In the genomic region with DNA sequence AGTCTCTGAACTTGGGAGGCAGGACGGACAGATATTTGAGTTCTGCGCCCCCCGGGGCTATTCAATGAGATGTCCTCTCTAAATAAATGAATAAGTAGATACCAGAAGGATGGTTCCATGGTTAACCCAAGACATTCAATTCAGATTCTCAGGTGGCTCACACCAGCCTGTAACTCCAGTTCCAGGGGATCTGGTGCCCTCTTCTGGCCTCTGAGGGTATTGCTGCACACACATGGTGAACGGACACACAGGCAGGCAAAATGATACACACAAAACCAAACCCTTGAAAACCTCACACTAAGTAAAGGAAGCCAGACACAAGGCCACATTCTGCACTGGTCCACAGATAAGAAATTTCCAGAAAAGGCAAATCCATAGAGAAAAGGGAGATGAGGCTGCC, we compare ENCODE assay signal across 9 mouse cellular contexts. TPM values are rescaled to one million over a fixed set of nuclear protein-coding genes. Genes with fewer than 3 reads are reported as not detected.
A peak's percentile ranks its signal among the peaks of the same experiment; 100 is the strongest.
DNase-seq lines count a peak whose midpoint lies in the region; ATAC-seq and TF ChIP-seq lines count a peak whose summit lies in the region.
"Had no signal": no experiment of that assay in that cellular context is flagged by ENCODE, and none has a peak within 500 bp of the region (broad histone marks: within the 10 kb centered on the region; RNA-seq: fewer than 3 reads in every experiment).

No protein-coding gene starts in this region.

- no peak overlapping the region for H3K4me2 ChIP-seq in neural tube, embryonic 11.5 days (ENCODE audit: low read depth)
- H3K4me2 ChIP-seq: hindbrain, embryonic 15.5 days had no signal

- TF ChIP-seq POLR2A in testis, adult 2 months (IDR thresholded peaks at IDR 0.05; ENCODE audit: control insufficient read depth, low read depth, low read length) = no peak
- TF ChIP-seq POLR2A in cerebellum, adult 2 months (IDR thresholded peaks at IDR 0.05; ENCODE audit: borderline replicate concordance, insufficient read depth, low read length) = no peak

- H3K4me1 ChIP-seq in testis, adult 2 months (ENCODE audit: control insufficient read depth, insufficient read depth, low read length) = no peaks in the 10 kb centered on the region
- H3K4me1 ChIP-seq in cerebellum, adult 2 months (ENCODE audit: control insufficient read depth, insufficient read depth, low read length) = peaks cover 3% of the 10 kb centered on the region; the same call in 1 of the 2 replicates
- no peaks in the 10 kb centered on the region for H3K4me1 ChIP-seq in neural tube, embryonic 11.5 days (ENCODE audit: control insufficient read depth, insufficient read depth, low read length)
- H3K4me1 ChIP-seq: hindbrain, embryonic 15.5 days had no signal

- H3K27ac ChIP-seq in testis, adult 2 months (ENCODE audit: control insufficient read depth, insufficient read depth, low read depth, low read length) = no peak overlapping the region
- H3K27ac ChIP-seq in cerebellum, adult 2 months (ENCODE audit: insufficient read depth, low read length) = no peak overlapping the region
- H3K27ac ChIP-seq in neural tube, embryonic 11.5 days (ENCODE audit: low read depth, low read length) = no peak overlapping the region
- H3K27ac ChIP-seq: hindbrain, embryonic 15.5 days had no signal

- no peak overlapping the region for H3K4me3 ChIP-seq in testis, adult 2 months (ENCODE audit: control insufficient read depth, low read depth, low read length)
- H3K4me3 ChIP-seq in cerebellum, adult 2 months (replicated peaks; ENCODE audit: insufficient read depth, low read depth, low read length) = no peak overlapping the region
- H3K4me3 ChIP-seq in neural tube, embryonic 11.5 days (ENCODE audit: low read depth, low read length) = no peak overlapping the region
- H3K4me3 ChIP-seq: hindbrain, embryonic 15.5 days had no signal

- H3K9me3 ChIP-seq in neural tube, embryonic 11.5 days (ENCODE audit: control insufficient read depth, low read length) = no peaks in the 10 kb centered on the region
- H3K9me3 ChIP-seq: hindbrain, embryonic 15.5 days had no signal

- H3K36me3 ChIP-seq in testis, adult 2 months (ENCODE audit: control insufficient read depth, insufficient read depth, low read length) = no peaks in the 10 kb centered on the region
- peaks cover 18% of the 10 kb centered on the region for H3K36me3 ChIP-seq in neural tube, embryonic 11.5 days (ENCODE audit: control insufficient read depth, insufficient read depth, low read length)

- 90% methylated on average over 4 of the region's 4 CpGs for WGBS in cerebellum, adult 2 months
- 90% methylated on average over 4 of the region's 4 CpGs for WGBS in neural tube, embryonic 11.5 days

- no peak for ATAC-seq in neural tube, embryonic 11.5 days (ENCODE audit: insufficient read depth, low FRiP score, low TSS enrichment)
- ATAC-seq in inflammation-experienced regulatory T-cells, adult 6 months = no peak

- intact Hi-C loops in gastrocnemius, postnatal 14 days (cut with DNase I; ENCODE audit: low total_unique reads) = no loop called here

- no peak overlapping the region for H3K9ac ChIP-seq in neural tube, embryonic 11.5 days (ENCODE audit: low read length)
- H3K9ac ChIP-seq: hindbrain, embryonic 15.5 days had no signal

- H3K27me3 ChIP-seq in testis, adult 2 months (ENCODE audit: control insufficient read depth, insufficient read depth, low read length) = no peaks in the 10 kb centered on the region
- H3K27me3 ChIP-seq in cerebellum, adult 2 months (ENCODE audit: control insufficient read depth, insufficient read depth, low read length) = no peaks in the 10 kb centered on the region
- no peaks in the 10 kb centered on the region; the same call in 1 of the 2 replicates for H3K27me3 ChIP-seq in neural tube, embryonic 11.5 days (ENCODE audit: control insufficient read depth, insufficient read depth, low read length)
- H3K27me3 ChIP-seq: hindbrain, embryonic 15.5 days had no signal

- peak; percentile 67; the same call in 1 of the 2 replicates for TF ChIP-seq CTCF in testis, adult 2 months (IDR thresholded peaks at IDR 0.05; ENCODE audit: control insufficient read depth, insufficient read depth, insufficient replicate concordance, low read depth, low read length)
- TF ChIP-seq CTCF in cerebellum, adult 2 months (IDR thresholded peaks at IDR 0.05; ENCODE audit: borderline replicate concordance, insufficient read depth, low read depth, low read length) = peak; percentile 73

- peak; percentile 45 for DNase-seq in gastrocnemius, postnatal 10 days
- no peak for DNase-seq in gastrocnemius, postnatal 14 days
- no peak for DNase-seq in testis, postnatal 14 days (ENCODE audit: low spot score)
- peak; percentile 37 to 66 for DNase-seq in cerebellum, adult 2 months
- DNase-seq in kidney, postnatal 4 days = peak; percentile 81
- peak; percentile 27 for DNase-seq in neural tube, embryonic 11.5 days (ENCODE audit: low spot score)

RNA-seq across cellular contexts. Expression of a gene that starts 6.3 kb away (rescaled TPM):
- under 1 TPM; 0.66 to 0.75 TPM for total RNA-seq in gastrocnemius, postnatal 10 days (2021)
- total RNA-seq in gastrocnemius, postnatal 14 days (2021) = under 1 TPM; 0.33 to 0.44 TPM
- polyA plus RNA-seq in testis, adult 2 months (2012; rRNA removed) = 0.13 TPM in 1 of 2 replicates, not detected in the other
- 2.0 TPM in 2 replicates for polyA plus RNA-seq in cerebellum, adult 2 months (2012; rRNA removed)
- not detected in 2 replicates for polyA plus RNA-seq in neural tube, embryonic 11.5 days (2014; fragmentation: Nextera tagmentation; extraction: Ambion mirVana)
- not detected for polyA plus RNA-seq in inflammation-experienced regulatory T-cells, adult 6 months (2017; shearing (Covaris generic))

RNA-seq across cellular contexts. Expression of a gene that starts 15.5 kb away (rescaled TPM):
- total RNA-seq in gastrocnemius, postnatal 10 days (2021) = 10 to 100 TPM; 10.6 to 11.6 TPM
- 1 to 10 TPM; 8.3 to 9.4 TPM for total RNA-seq in gastrocnemius, postnatal 14 days (2021)
- polyA plus RNA-seq in testis, adult 2 months (2012; rRNA removed) = 19.6 and 21.2 TPM in 2 replicates
- 17.0 and 17.8 TPM in 2 replicates for polyA plus RNA-seq in cerebellum, adult 2 months (2012; rRNA removed)
- 56.5 and 57.3 TPM in 2 replicates for polyA plus RNA-seq in neural tube, embryonic 11.5 days (2014; fragmentation: Nextera tagmentation; extraction: Ambion mirVana)
- polyA plus RNA-seq in inflammation-experienced regulatory T-cells, adult 6 months (2017; shearing (Covaris generic)) = 1 to 10 TPM; 5.4 to 6.2 (median 5.6) TPM

RNA-seq across cellular contexts. Expression of a gene that starts 29.4 kb away (rescaled TPM):
- total RNA-seq in gastrocnemius, postnatal 10 days (2021) = 10 to 100 TPM; 35.0 to 37.5 TPM
- 10 to 100 TPM; 31.6 to 33.8 TPM for total RNA-seq in gastrocnemius, postnatal 14 days (2021)
- polyA plus RNA-seq in testis, adult 2 months (2012; rRNA removed) = 390 and 402 TPM in 2 replicates
- 68.3 and 69.7 TPM in 2 replicates for polyA plus RNA-seq in cerebellum, adult 2 months (2012; rRNA removed)
- 69.3 and 73.3 TPM in 2 replicates for polyA plus RNA-seq in neural tube, embryonic 11.5 days (2014; fragmentation: Nextera tagmentation; extraction: Ambion mirVana)
- 10 to 100 TPM; 52.1 to 67.4 (median 67.2) TPM for polyA plus RNA-seq in inflammation-experienced regulatory T-cells, adult 6 months (2017; shearing (Covaris generic))

RNA-seq across cellular contexts. Expression of a gene that starts 29.9 kb away (rescaled TPM):
- 1 to 10 TPM; 4.4 to 4.5 TPM for total RNA-seq in gastrocnemius, postnatal 10 days (2021)
- 1 to 10 TPM; 2.8 to 3.5 TPM for total RNA-seq in gastrocnemius, postnatal 14 days (2021)
- polyA plus RNA-seq in testis, adult 2 months (2012; rRNA removed) = 2.0 and 2.2 TPM in 2 replicates
- polyA plus RNA-seq in cerebellum, adult 2 months (2012; rRNA removed) = 14.1 and 14.7 TPM in 2 replicates
- polyA plus RNA-seq in neural tube, embryonic 11.5 days (2014; fragmentation: Nextera tagmentation; extraction: Ambion mirVana) = 4.1 and 4.8 TPM in 2 replicates
- polyA plus RNA-seq in inflammation-experienced regulatory T-cells, adult 6 months (2017; shearing (Covaris generic)) = under 1 TPM; 0.16 to 0.40 (median 0.34) TPM

RNA-seq across cellular contexts. Expression of a gene that starts 57.5 kb away (rescaled TPM):
- under 1 TPM; 0.05 to 0.11 TPM for total RNA-seq in gastrocnemius, postnatal 10 days (2021)
- not detected for total RNA-seq in gastrocnemius, postnatal 14 days (2021)
- 0.05 TPM in 2 replicates for polyA plus RNA-seq in testis, adult 2 months (2012; rRNA removed)
- 38.5 and 52.1 TPM in 2 replicates for polyA plus RNA-seq in cerebellum, adult 2 months (2012; rRNA removed)
- 0.14 TPM in 1 of 2 replicates, not detected in the other for polyA plus RNA-seq in neural tube, embryonic 11.5 days (2014; fragmentation: Nextera tagmentation; extraction: Ambion mirVana)
- polyA plus RNA-seq in inflammation-experienced regulatory T-cells, adult 6 months (2017; shearing (Covaris generic)) = not detected

Comparison
In these comparisons a context has a peak if more than half of its experiments do, and no peak if none do; other contexts are left out.
1. DNase-seq: peak in gastrocnemius, postnatal 10 days (single experiment), cerebellum, adult 2 months (2 of 2), kidney, postnatal 4 days (2 of 2) and neural tube, embryonic 11.5 days (single experiment); none in gastrocnemius, postnatal 14 days (single experiment) and testis, postnatal 14 days (single experiment).